Mouse (Mus musculus) neural tube, embryonic 15.5 days (tissue): ENCODE measurements around the gene Gfm2. TPM values are rescaled to one million over a fixed set of nuclear protein-coding genes. Genes with fewer than 3 reads are reported as not detected.

Experiments
- ATAC-seq: fragments of 200-750 bp; cut with Nextera tagmentation; 2 replicates; pipeline ENCODE4 v1.8.0; 2017; ENCODE audit warnings: mild to moderate bottlenecking, moderate TSS enrichment, moderate library complexity; ENCODE audit not compliant: low FRiP score
- H3K27ac ChIP-seq: fragments of 300-500 bp; sonication (generic); replicated peaks from 2 replicates; pipeline ENCODE4 v1.5.1; 2015; ENCODE audit warnings: mild to moderate bottlenecking, inconsistent platforms
- H3K27me3 ChIP-seq: fragments of 300-500 bp; sonication (generic); replicated peaks from 2 replicates; pipeline ENCODE4 v1.6.1; 2015; ENCODE audit warnings: inconsistent platforms
- H3K36me3 ChIP-seq: fragments of 300-500 bp; sonication (generic); 2 replicates; pipeline ENCODE4 v1.6.1; 2015; ENCODE audit warnings: inconsistent platforms
- H3K4me1 ChIP-seq: fragments of 300-500 bp; sonication (generic); 2 replicates; pipeline ENCODE4 v1.6.1; 2015; ENCODE audit warnings: inconsistent platforms
- H3K4me2 ChIP-seq: fragments of 300-500 bp; sonication (generic); 2 replicates; pipeline ENCODE4 v1.6.1; 2015; ENCODE audit warnings: inconsistent platforms, mild to moderate bottlenecking, moderate library complexity
- H3K4me3 ChIP-seq: fragments of 300-500 bp; sonication (generic); replicated peaks from 2 replicates; pipeline ENCODE4 v1.5.1; 2015; ENCODE audit warnings: mild to moderate bottlenecking, inconsistent platforms
- H3K9ac ChIP-seq: fragments of 300-500 bp; sonication (generic); replicated peaks from 2 replicates; pipeline ENCODE4 v1.6.1; 2015; ENCODE audit warnings: mild to moderate bottlenecking, inconsistent platforms
- H3K9me3 ChIP-seq: fragments of 300-500 bp; sonication (generic); replicated peaks from 2 replicates; pipeline ENCODE4 v1.6.1; 2016; ENCODE audit warnings: inconsistent platforms
- WGBS: fragments of 180-500 bp; shearing (Covaris S2); methylation state at CpG from one replicate; pipeline ENCODE4 v1.1.7; 2015; ENCODE audit warnings: mixed read lengths; 5-methylcytosine and 5-hydroxymethylcytosine counted together
- polyA plus RNA-seq: library from polyadenylated mRNA; unstranded; fragments of >200 nt; fragmentation: Nextera tagmentation; extraction: Ambion mirVana; gene quantifications from 2 replicates; pipeline ENCODE4 v1.2.1, GENCODE M21; 2015

Gene Gfm2
- polyA plus RNA-seq, 1 experiment from 2014 or later = 34.2 TPM

DNA sequence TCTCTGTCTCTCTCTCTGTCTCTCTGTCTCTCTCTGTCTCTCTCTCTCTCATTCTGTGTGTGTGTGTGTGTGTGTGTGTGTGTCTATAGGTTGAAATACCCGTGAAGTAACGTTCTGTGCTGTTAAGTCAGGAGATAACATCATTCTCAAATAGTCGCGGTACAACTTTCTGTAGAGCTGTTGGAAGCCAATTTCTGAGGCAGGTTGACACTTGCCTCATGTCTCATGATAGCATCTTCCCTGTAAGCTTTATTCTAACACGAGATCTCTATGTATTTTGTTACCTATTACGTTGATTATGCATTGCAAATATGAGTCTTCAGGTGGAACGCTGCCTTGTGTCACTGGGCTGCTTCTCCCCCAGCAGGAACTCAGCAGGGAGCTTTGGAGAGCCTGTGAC, 4.6 kb downstream of the Gfm2 start:
- no peak overlapping the region for H3K4me2 ChIP-seq
- H3K4me3 ChIP-seq = no peak overlapping the region
- no peaks in the 10 kb centered on the region for H3K27me3 ChIP-seq
- H3K27ac ChIP-seq = no peak overlapping the region
- no peak overlapping the region for H3K9ac ChIP-seq
- H3K9me3 ChIP-seq = no peaks in the 10 kb centered on the region
- 91% methylated on average over 7 of the region's 7 CpGs for WGBS
- peaks cover 29% of the 10 kb centered on the region for H3K36me3 ChIP-seq
- peaks cover 8% of the 10 kb centered on the region for H3K4me1 ChIP-seq
- no peak for ATAC-seq

DNA sequence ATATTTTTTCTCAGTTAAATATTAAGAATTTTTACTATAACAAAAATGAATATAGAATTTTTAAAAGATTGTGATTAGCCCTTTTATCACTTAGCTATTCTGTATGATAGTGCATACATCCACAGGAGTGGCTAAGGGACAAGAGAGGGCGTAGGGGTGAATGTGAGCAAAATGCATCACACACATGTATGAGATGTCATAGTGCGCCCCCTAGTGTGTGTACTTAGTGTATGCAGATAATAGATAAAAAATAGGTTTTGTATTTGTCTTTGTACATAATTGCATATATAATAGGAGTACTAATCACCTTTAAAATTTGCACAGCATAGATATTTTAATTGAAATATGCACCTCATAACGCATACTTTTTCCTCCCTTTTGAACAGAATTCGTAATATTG, 8.1 kb downstream of the Gfm2 start:
- Histone ChIP-seq H3K27me3 (no peaks in the 10 kb centered on the region), H3K36me3 (peaks cover 56% of the 10 kb centered on the region)

DNA sequence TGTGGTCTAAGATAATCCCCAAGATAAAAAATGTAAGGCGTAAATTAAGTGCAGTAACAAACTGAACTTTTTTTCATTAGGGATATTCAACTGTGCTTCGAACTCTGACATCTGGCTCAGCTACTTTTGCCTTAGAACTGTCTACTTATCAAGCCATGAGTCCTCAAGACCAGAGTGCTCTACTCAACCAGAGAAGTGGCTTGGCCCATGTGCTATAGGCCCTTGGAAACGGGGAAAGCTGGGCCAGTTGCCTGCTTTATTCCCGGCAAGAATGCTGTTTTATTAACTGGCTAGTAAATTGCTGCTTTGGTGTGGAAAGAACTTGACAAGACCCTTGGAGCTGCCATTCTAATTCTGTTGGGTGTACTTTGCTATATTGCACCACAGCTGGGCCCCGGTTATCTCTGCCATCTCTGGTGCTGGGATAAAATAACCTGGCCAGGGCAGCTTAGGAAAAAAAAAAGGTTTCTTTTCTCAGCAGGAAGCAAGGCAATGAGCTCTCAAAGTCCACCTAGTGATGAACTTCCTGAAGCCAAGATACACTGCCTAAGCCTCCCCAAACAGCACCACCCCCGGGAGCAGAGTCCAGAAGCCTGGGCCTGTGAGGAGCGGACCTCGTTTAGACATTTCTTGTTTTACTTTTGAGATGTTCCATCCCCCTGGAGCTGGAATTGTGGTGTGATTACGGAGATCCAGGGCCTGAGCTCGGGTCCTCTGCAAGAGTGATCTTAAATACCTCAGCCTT, 38.0 kb downstream of the Gfm2 start:
- 82% methylated on average over 10 of the region's 10 CpGs for WGBS
- no peak overlapping the region for H3K27ac ChIP-seq
- no peaks in the 10 kb centered on the region for H3K4me1 ChIP-seq
- H3K4me3 ChIP-seq = no peak overlapping the region
- no peaks in the 10 kb centered on the region for H3K9me3 ChIP-seq
- no peak for ATAC-seq
- no peaks in the 10 kb centered on the region for H3K27me3 ChIP-seq
- no peak overlapping the region for H3K4me2 ChIP-seq
- no peak overlapping the region for H3K9ac ChIP-seq
- H3K36me3 ChIP-seq = peaks cover 82% of the 10 kb centered on the region

More for the DNA sequence above, 8.1 kb downstream of the Gfm2 start:
- Histone ChIP-seq H3K4me1 (no peaks in the 10 kb centered on the region), H3K4me2 (no peak overlapping the region), H3K4me3 (no peak overlapping the region), H3K27ac (no peak overlapping the region), H3K9me3 (no peaks in the 10 kb centered on the region), H3K9ac (no peak overlapping the region)
- no peak for ATAC-seq
- WGBS = 62% methylated on average over 4 of the region's 4 CpGs

DNA sequence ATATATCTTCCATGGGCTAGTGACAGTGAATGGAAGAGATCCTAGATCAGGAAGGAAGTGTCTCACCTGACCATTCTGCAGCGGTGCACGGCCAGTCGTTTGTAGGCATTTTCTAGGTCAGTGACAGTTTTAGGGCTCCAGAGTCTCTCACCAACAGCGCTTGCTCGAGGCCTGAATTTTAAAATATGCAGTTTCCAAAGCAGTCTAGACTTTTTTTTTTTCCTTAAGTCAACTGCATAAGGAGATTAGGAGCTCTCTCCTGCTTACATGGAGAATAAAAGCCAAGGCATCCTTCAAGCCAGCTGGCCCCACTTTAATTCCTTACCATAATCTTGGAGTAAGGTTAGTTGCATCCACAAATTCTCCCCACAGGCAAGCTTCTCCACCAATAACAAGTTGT, 39.0 kb downstream of the Gfm2 start:
- H3K4me2 ChIP-seq = no peak overlapping the region
- H3K4me1 ChIP-seq = no peaks in the 10 kb centered on the region
- H3K4me3 ChIP-seq = no peak overlapping the region
- H3K27me3 ChIP-seq = no peaks in the 10 kb centered on the region
- H3K9me3 ChIP-seq = no peaks in the 10 kb centered on the region
- 88% methylated on average over 5 of the region's 5 CpGs for WGBS
- peaks cover 76% of the 10 kb centered on the region for H3K36me3 ChIP-seq
- no peak overlapping the region for H3K27ac ChIP-seq
- no peak overlapping the region for H3K9ac ChIP-seq
- ATAC-seq = no peak

DNA sequence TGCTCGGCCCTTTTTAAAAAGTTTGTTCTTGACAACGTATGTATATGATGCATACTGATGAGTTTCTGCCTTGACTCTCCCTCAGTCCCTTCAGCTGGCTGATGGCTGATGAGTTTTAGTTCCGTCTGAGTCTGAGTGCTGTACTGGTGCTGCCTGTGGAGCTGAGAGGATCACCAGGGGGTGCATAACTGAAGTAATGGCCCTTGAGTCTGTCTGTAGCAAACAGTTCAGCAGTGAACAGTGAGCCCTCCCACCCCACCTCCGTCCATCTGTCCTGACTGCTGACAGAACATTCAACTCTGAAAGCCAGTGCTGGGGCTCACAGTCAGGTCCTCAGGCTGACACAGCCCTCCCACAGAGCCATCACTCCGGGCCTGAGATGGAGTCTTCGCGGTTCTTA, 41.2 kb downstream of the Gfm2 start:
- 83% methylated on average over 7 of the region's 7 CpGs for WGBS
- no peak overlapping the region for H3K27ac ChIP-seq
- no peak overlapping the region for H3K9ac ChIP-seq
- H3K4me1 ChIP-seq = no peaks in the 10 kb centered on the region
- no peaks in the 10 kb centered on the region for H3K9me3 ChIP-seq
- no peak overlapping the region for H3K4me3 ChIP-seq
- H3K36me3 ChIP-seq = peaks cover 57% of the 10 kb centered on the region
- ATAC-seq = no peak
- H3K4me2 ChIP-seq = no peak overlapping the region
- H3K27me3 ChIP-seq = no peaks in the 10 kb centered on the region

DNA sequence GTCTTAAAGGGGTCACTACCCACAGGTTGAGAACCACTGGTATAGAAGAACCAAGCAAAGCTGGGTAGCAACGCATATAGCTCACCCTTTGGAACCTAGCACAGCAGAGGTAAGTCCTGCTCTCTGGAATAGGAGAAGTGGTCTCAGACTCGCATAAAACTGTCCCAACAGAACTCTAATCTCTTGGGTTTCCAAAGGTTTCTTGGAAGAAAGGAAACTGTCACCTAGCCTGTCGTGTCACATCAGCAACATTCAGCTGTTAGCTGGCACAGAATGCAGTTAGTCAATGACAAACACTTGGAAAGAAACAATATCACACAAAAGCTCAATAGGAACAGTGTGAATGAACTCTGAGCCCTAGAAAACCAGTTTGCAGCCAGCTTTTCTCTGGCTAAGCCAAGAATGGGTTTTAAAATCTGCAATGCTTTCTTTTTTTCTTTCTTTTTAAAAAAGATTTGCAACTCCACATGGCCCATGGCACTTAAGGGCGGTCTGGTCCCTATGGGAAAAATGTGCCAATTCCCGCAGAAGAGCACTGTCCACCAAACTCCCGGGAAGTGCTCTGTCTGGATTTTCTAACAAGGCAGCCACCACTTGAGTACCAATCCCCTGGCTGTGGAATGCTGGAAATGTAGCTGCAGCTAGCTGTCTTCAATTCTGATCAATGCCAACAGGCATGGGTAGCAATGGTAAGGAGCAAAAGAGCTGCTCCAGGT, 42.5 kb downstream of the Gfm2 start:
- peaks cover 43% of the 10 kb centered on the region for H3K36me3 ChIP-seq
- no peak overlapping the region for H3K9ac ChIP-seq
- H3K27ac ChIP-seq = no peak overlapping the region
- H3K4me1 ChIP-seq = no peaks in the 10 kb centered on the region
- no peak overlapping the region for H3K4me3 ChIP-seq
- no peak overlapping the region for H3K4me2 ChIP-seq
- 75% methylated on average over 6 of the region's 6 CpGs for WGBS
- ATAC-seq = no peak
- H3K9me3 ChIP-seq = no peaks in the 10 kb centered on the region
- H3K27me3 ChIP-seq = no peaks in the 10 kb centered on the region

DNA sequence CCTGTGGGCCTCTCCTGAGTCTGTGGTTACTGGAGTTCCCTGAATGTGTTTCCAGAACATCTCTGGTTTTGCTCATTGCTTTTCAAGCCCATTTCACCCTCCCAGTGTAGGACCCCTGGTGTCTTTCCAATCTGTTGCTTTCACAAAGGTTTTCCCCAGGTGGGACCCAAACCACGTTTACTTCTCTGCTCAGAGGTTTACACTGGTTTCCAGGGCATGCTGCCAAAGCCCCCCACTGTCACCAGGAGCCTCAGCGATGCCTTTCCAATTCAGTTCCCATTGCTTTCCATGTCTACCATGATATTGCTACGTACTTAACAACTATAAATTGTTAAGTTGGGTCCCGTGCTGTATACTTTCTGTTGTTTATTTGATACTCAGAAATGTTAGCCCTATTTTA, 45.1 kb downstream of the Gfm2 start:
- H3K4me2 ChIP-seq = no peak overlapping the region
- H3K4me1 ChIP-seq = no peaks in the 10 kb centered on the region
- 71% methylated on average over 4 of the region's 4 CpGs for WGBS
- H3K36me3 ChIP-seq = peaks cover 22% of the 10 kb centered on the region
- no peak overlapping the region for H3K27ac ChIP-seq
- no peaks in the 10 kb centered on the region for H3K27me3 ChIP-seq
- ATAC-seq = no peak
- H3K9ac ChIP-seq = no peak overlapping the region
- H3K4me3 ChIP-seq = no peak overlapping the region
- no peaks in the 10 kb centered on the region for H3K9me3 ChIP-seq

DNA sequence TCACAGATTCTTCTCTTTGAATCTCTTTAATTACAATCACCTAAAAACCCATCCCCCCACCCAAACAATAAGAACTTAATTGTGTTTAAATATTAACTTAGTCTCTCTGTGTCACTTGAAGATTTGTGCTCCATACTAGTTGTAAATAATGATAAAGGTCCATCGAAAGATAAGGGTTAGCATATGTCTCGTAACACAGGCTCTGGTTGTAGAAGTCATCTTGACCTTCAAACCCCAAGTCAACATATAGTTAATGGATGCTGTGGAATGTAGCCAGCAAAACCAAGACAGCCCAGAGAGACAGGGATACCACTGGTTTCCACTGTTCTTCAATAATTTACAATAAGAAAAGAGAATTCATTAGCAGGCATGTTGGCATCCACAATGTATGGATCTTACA, 46.4 kb downstream of the Gfm2 start:
- no peaks in the 10 kb centered on the region for H3K9me3 ChIP-seq
- H3K4me1 ChIP-seq = no peaks in the 10 kb centered on the region
- H3K4me2 ChIP-seq = no peak overlapping the region
- H3K4me3 ChIP-seq = no peak overlapping the region
- H3K27me3 ChIP-seq = no peaks in the 10 kb centered on the region
- H3K36me3 ChIP-seq = peaks cover 11% of the 10 kb centered on the region
- ATAC-seq = no peak
- 96% methylated on average over 2 of the region's 2 CpGs for WGBS
- H3K9ac ChIP-seq = no peak overlapping the region
- no peak overlapping the region for H3K27ac ChIP-seq

DNA sequence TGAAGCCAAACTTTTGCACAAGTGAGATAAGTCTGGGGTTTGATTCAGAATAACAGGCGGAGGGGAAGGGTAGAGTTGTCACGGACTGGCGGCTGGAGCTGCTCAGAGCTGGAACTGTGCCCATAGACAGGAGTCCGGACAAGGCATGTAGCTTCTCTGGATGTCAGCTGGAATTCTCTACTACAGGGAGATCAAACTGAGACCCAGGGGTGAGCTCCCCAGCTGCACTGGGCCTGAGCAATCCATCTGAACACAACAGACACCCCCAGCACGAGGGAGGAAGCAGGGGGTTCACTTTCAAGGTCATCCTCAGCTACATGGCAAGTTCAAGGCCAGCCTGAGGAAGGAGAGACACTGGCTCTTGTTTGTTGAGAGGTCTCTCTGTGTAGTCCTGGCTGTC, 46.9 kb downstream of the Gfm2 start:
- H3K27ac ChIP-seq = no peak overlapping the region
- no peaks in the 10 kb centered on the region for H3K4me1 ChIP-seq
- no peaks in the 10 kb centered on the region for H3K9me3 ChIP-seq
- H3K27me3 ChIP-seq = no peaks in the 10 kb centered on the region
- no peak for ATAC-seq
- H3K36me3 ChIP-seq = peaks cover 9% of the 10 kb centered on the region; the same call in 1 of the 2 replicates
- H3K4me3 ChIP-seq = no peak overlapping the region
- H3K4me2 ChIP-seq = no peak overlapping the region
- WGBS = 71% methylated on average over 5 of the region's 5 CpGs
- H3K9ac ChIP-seq = no peak overlapping the region

DNA sequence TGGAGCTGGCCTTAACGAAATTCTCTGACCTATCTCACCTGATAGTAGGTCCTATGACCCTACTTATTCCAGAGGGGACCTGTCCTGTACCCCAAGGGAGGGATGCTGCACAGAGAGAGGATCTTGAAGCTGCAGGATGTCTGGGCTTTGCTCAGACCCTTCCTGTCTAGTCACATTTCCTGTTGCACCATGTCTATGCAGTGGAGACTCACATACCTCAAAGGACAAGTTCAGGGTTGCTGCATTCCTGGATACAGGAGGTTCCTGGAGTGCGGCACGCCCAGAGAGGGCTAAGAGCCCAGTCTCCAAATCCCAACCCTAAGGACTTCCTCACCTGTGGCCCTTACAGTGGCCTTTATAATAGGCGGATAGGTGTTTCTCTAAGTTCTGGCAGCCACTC, 48.6 kb downstream of the Gfm2 start:
- no peak overlapping the region for H3K4me3 ChIP-seq
- H3K27me3 ChIP-seq = no peaks in the 10 kb centered on the region
- no peaks in the 10 kb centered on the region for H3K4me1 ChIP-seq
- H3K9me3 ChIP-seq = no peaks in the 10 kb centered on the region
- H3K36me3 ChIP-seq = no peaks in the 10 kb centered on the region
- no peak overlapping the region for H3K9ac ChIP-seq
- H3K4me2 ChIP-seq = no peak overlapping the region
- ATAC-seq = no peak
- H3K27ac ChIP-seq = no peak overlapping the region
- 86% methylated on average over 4 of the region's 4 CpGs for WGBS

DNA sequence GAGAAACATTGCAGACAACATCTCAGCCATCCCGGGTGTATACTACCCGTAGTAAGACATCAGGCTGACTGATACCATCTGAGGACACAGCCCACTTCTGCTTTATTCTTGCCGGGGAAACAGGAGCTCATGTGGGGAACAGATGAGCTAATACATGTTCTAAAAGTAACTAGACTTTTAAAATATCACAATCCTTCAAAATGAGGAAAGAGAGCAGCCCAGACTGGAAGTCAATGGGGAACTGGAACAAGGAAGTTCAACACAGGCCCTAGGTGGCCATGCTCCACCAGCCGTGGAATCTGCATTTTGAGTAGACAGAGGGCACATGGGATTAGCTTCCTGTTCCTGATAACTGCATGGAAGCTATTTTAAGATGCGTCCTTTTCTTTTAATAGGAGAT, 50.0 kb downstream of the Gfm2 start:
- Histone ChIP-seq H3K4me2 (no peak overlapping the region), H3K9ac (no peak overlapping the region), H3K4me1 (no peaks in the 10 kb centered on the region), H3K9me3 (no peaks in the 10 kb centered on the region), H3K4me3 (no peak overlapping the region), H3K27me3 (no peaks in the 10 kb centered on the region), H3K36me3 (no peaks in the 10 kb centered on the region), H3K27ac (no peak overlapping the region)
- ATAC-seq = no peak
- WGBS = 89% methylated on average over 5 of the region's 5 CpGs

DNA sequence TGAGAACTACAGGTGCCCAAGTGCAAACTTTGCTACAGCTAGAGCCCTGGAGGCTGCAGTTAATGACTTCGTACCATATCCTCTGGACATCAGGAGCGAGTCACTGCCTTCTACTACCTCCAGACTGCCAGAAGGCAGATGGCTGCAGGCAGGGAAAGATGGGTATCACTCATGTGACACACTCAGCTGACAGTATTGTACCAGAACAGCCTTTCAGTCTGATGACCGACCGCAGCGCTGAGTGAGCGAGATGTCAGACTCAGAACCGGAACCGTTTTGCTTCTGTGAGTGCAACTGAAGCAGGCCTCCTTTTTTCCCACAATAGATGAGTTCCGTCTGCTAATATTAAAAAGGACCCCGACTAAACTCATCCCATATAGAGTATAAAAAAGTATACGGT, 54.9 kb downstream of the Gfm2 start:
- peaks cover 9% of the 10 kb centered on the region; the same call in 1 of the 2 replicates for H3K4me1 ChIP-seq
- H3K4me2 ChIP-seq = no peak overlapping the region
- no peaks in the 10 kb centered on the region for H3K36me3 ChIP-seq
- no peak overlapping the region for H3K9ac ChIP-seq
- no peaks in the 10 kb centered on the region for H3K27me3 ChIP-seq
- H3K4me3 ChIP-seq = no peak overlapping the region
- H3K27ac ChIP-seq = no peak overlapping the region
- no peaks in the 10 kb centered on the region for H3K9me3 ChIP-seq
- 79% methylated on average over 11 of the region's 11 CpGs for WGBS
- no peak for ATAC-seq
